In the genomic region with DNA sequence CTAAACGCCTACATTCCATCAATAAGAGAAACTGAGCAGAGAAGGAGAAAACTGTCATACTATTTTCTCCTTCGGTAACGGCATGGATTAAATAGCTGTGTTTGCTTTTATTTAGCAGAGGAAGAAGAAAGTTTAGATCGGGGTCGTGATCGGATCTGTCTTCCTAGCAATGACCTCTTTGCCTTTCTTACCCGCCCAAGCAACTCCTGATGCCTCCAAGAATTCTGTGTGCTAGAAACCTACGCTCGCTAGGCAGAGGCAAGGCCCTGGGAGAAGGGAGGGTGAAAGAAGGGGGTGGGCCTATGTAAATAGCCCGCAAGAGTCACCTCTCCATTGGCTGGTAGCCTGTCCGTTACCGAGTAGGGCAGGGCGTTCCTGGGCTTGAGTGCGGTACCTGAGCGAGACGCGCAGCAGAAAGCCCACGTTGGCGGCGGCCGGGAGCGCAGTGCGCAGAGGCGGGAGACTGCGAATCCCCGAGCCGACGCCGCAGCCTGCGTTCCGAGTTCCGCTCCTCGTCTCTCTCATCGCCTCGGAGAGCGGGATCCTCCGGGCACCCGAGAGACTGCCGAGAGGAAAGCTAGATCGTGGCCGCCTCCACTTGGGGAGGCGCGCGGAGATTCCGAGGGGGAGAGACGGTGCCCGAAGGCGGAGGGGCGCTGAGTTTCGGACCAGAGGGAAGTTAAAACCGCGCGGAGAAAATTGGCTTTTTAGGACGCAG, we compare ENCODE assay signal across 9 mouse cellular contexts. TPM values are rescaled to one million over a fixed set of nuclear protein-coding genes. Genes with fewer than 3 reads are reported as not detected.
A peak's percentile ranks its signal among the peaks of the same experiment; 100 is the strongest.
DNase-seq lines count a peak whose midpoint lies in the region; ATAC-seq and TF ChIP-seq lines count a peak whose summit lies in the region.
"Had no signal": no experiment of that assay in that cellular context is flagged by ENCODE, and none has a peak within 500 bp of the region (broad histone marks: within the 10 kb centered on the region; RNA-seq: fewer than 3 reads in every experiment).

A gene (plus strand): TSS at position 395 of the 718 bp plus-strand sequence.

- H3K27me3 ChIP-seq in forebrain, embryonic 15.5 days, result peaks cover 49% of the 10 kb centered on the region
- peaks cover 48% of the 10 kb centered on the region for H3K27me3 ChIP-seq in heart, postnatal 0 days (ENCODE audit: control insufficient read depth, insufficient read depth, low read length)
- H3K27me3 ChIP-seq in liver, embryonic 12.5 days (replicated peaks), result peaks cover 72% of the 10 kb centered on the region
- H3K27me3 ChIP-seq in neural tube, embryonic 12.5 days (replicated peaks), result peaks cover 47% of the 10 kb centered on the region

- TF ChIP-seq CTCF in heart, postnatal 0 days (IDR thresholded peaks at IDR 0.05; ENCODE audit: low read depth), result no peak

- no peaks in the 10 kb centered on the region for H3K9me3 ChIP-seq in forebrain, embryonic 15.5 days
- no peaks in the 10 kb centered on the region for H3K9me3 ChIP-seq in heart, postnatal 0 days (replicated peaks; ENCODE audit: control insufficient read depth, low read length)
- no peaks in the 10 kb centered on the region for H3K9me3 ChIP-seq in liver, embryonic 12.5 days (replicated peaks)
- H3K9me3 ChIP-seq in neural tube, embryonic 12.5 days, result no peaks in the 10 kb centered on the region

- peak within 1 kb of the TSS; percentile 46 for H3K4me3 ChIP-seq in forebrain, embryonic 15.5 days
- H3K4me3 ChIP-seq in heart, postnatal 0 days (ENCODE audit: low read depth, low read length), result peak within 1 kb of the TSS; percentile 63
- H3K4me3 ChIP-seq in liver, embryonic 12.5 days, result peak within 1 kb of the TSS; percentile 41
- H3K4me3 ChIP-seq in neural tube, embryonic 12.5 days, result peak within 1 kb of the TSS; percentile 39

- peak within 1 kb of the TSS; percentile 85 for H3K4me2 ChIP-seq in forebrain, embryonic 15.5 days (replicated peaks)
- peak within 1 kb of the TSS; percentile 73 for H3K4me2 ChIP-seq in heart, postnatal 0 days (ENCODE audit: low read depth, low read length)
- peak within 1 kb of the TSS; percentile 63 for H3K4me2 ChIP-seq in liver, embryonic 12.5 days
- peak within 1 kb of the TSS; percentile 82 for H3K4me2 ChIP-seq in neural tube, embryonic 12.5 days (replicated peaks)

- peak within 1 kb of the TSS; percentile 34 for H3K9ac ChIP-seq in forebrain, embryonic 15.5 days (replicated peaks)
- peak within 1 kb of the TSS; percentile 49 for H3K9ac ChIP-seq in heart, postnatal 0 days (replicated peaks; ENCODE audit: low read depth, low read length)
- no peak within 1 kb of the TSS for H3K9ac ChIP-seq in liver, embryonic 12.5 days
- H3K9ac ChIP-seq in neural tube, embryonic 12.5 days, result peak within 1 kb of the TSS; percentile 47

- 2% methylated on average over 54 of the region's 54 CpGs for WGBS in forebrain, embryonic 15.5 days
- WGBS in heart, postnatal 0 days, result 4% methylated on average over 54 of the region's 54 CpGs
- 3% methylated on average over 54 of the region's 54 CpGs for WGBS in liver, embryonic 12.5 days (ENCODE audit: insufficient replicate concordance)
- WGBS in neural tube, embryonic 12.5 days, result 3% methylated on average over 54 of the region's 54 CpGs

- TF ChIP-seq EP300 in heart, postnatal 0 days (IDR thresholded peaks at IDR 0.05; ENCODE audit: low read depth), result no peak

- DNase-seq in CD4-positive helper T cell, adult 2 months (ENCODE audit: low read depth, low spot score), result peak; percentile 15
- peak; percentile 85 for DNase-seq in heart, postnatal 0 days (ENCODE audit: low spot score)
- DNase-seq in kidney, postnatal 25 days, result peak; percentile 89 to 94
- peak; percentile 86 for DNase-seq in testis, postnatal 14 days (ENCODE audit: low spot score)

- peaks cover 26% of the 10 kb centered on the region for H3K4me1 ChIP-seq in forebrain, embryonic 15.5 days
- H3K4me1 ChIP-seq in heart, postnatal 0 days (ENCODE audit: control insufficient read depth, insufficient read depth), result peaks cover 20% of the 10 kb centered on the region
- H3K4me1 ChIP-seq in liver, embryonic 12.5 days, result peaks cover 16% of the 10 kb centered on the region; the same call in 1 of the 2 replicates
- H3K4me1 ChIP-seq in neural tube, embryonic 12.5 days, result peaks cover 27% of the 10 kb centered on the region

- H3K36me3 ChIP-seq in forebrain, embryonic 15.5 days, result no peaks in the 10 kb centered on the region
- H3K36me3 ChIP-seq in heart, postnatal 0 days (replicated peaks; ENCODE audit: control insufficient read depth, insufficient read depth, low read length), result no peaks in the 10 kb centered on the region
- no peaks in the 10 kb centered on the region for H3K36me3 ChIP-seq in liver, embryonic 12.5 days
- H3K36me3 ChIP-seq in neural tube, embryonic 12.5 days, result no peaks in the 10 kb centered on the region

- H3K27ac ChIP-seq in forebrain, embryonic 15.5 days (replicated peaks), result no peak within 1 kb of the TSS
- no peak within 1 kb of the TSS for H3K27ac ChIP-seq in heart, postnatal 0 days (ENCODE audit: low read depth)
- H3K27ac ChIP-seq in liver, embryonic 12.5 days, result no peak within 1 kb of the TSS
- H3K27ac ChIP-seq in neural tube, embryonic 12.5 days, result no peak within 1 kb of the TSS

- ATAC-seq in cerebellum, adult (ENCODE audit: insufficient number of reproducible peaks, low FRiP score, low TSS enrichment), result peak; percentile 37; the same call in 1 of the 2 replicates
- ATAC-seq in forebrain, embryonic 15.5 days (replicated peaks), result peak; percentile 95
- ATAC-seq in heart, postnatal 0 days (ENCODE audit: insufficient read depth, low read depth), result peak; percentile 92
- peak; percentile 80 for ATAC-seq in liver, embryonic 12.5 days
- ATAC-seq in neural tube, embryonic 12.5 days (ENCODE audit: low FRiP score, low read depth), result peak; percentile 86

RNA-seq across cellular contexts. Expression of the gene that starts here (rescaled TPM):
- polyA plus RNA-seq in forebrain, embryonic 15.5 days (2015; fragmentation: Nextera tagmentation; extraction: Ambion mirVana), result 1.8 and 1.9 TPM in 2 replicates
- total RNA-seq in heart, postnatal 0 days (2014; rRNA removed; ENCODE audit: low replicate concordance), result 15.6 and 19.2 TPM in 2 replicates
- 1.8 and 2.0 TPM in 2 replicates for polyA plus RNA-seq in heart, postnatal 0 days (2015; fragmentation: Nextera tagmentation; extraction: Ambion mirVana)
- polyA plus RNA-seq in liver, embryonic 12.5 days (2016; fragmentation: Nextera tagmentation; extraction: Ambion mirVana), result 0.51 and 0.91 TPM in 2 replicates
- 2.1 and 2.6 TPM in 2 replicates for polyA plus RNA-seq in neural tube, embryonic 12.5 days (2016; fragmentation: Nextera tagmentation; extraction: Ambion mirVana)
- polyA plus RNA-seq: C2C12 had no signal

Comparison
In these comparisons a context has a peak if more than half of its experiments do, and no peak if none do; other contexts are left out.
1. Peak in ATAC-seq, H3K4me3 ChIP-seq and H3K4me2 ChIP-seq in liver, embryonic 12.5 days; RNA of the gene not detected or under 1 TPM.
2. DNase-seq: peak in every context shown above with its lines; median percentile 92 in kidney, postnatal 25 days; 86 in testis, postnatal 14 days; 85 in heart, postnatal 0 days; 15 in CD4-positive helper T cell, adult 2 months.
3. ATAC-seq: peak in every context shown above with its lines; median percentile 95 in forebrain, embryonic 15.5 days; 92 in heart, postnatal 0 days; 86 in neural tube, embryonic 12.5 days; 80 in liver, embryonic 12.5 days; 37 in cerebellum, adult.